Mouse (Mus musculus) kidney, adult 10 weeks (tissue): ENCODE results near the gene Crip1. TPM values are rescaled to one million over a fixed set of nuclear protein-coding genes. Genes with fewer than 3 reads are reported as not detected.

Experiments
- polyA plus RNA-seq: library from polyadenylated mRNA; stranded (reverse); fragments of 350-450 nt; fragmentation: Illumina TruSeq; extraction: RNeasy Lipid Tissue Mini Kit (QIAGEN cat#74804); gene quantifications from one replicate; pipeline ENCODE4 v1.2.3, GENCODE M21; 2014; ENCODE audit warnings: low read depth, low replicate concordance

Gene Crip1
- not detected for polyA plus RNA-seq

GRCm38 (mm10) chr12:113146112-113147057 lies at the start of gene Crip1:
Gene Crip1, plus strand, starts transcription at chr12:113146316.

GRCm38 (mm10) chr12:113097749-113098281 lies 48.3 kb upstream of the Crip1 start, which contains the start of gene Mta1:
Gene Mta1, plus strand, starts transcription at chr12:113098278.

GRCm38 (mm10) chr12:113139908-113140615 lies 6.1 kb upstream of the Crip1 start, which contains the start of gene Crip2:
Gene Crip2, plus strand, starts transcription at chr12:113140236.

GRCm38 (mm10) chr12:113155887-113156539 lies 9.9 kb downstream of the Crip1 start, which contains the start of gene Tedc1:
Gene Tedc1, plus strand, starts transcription at chr12:113156421.

GRCm38 (mm10) chr12:113185442-113186291 lies 39.6 kb downstream of the Crip1 start, which contains the start of gene Tmem121:
Gene Tmem121, plus strand, starts transcription at chr12:113185930.

Other genes starting within 250 kb of the Crip1 start
- gene Jag2, start 216.5 kb upstream of the Crip1 start, polyA plus RNA-seq: 0.12 TPM
- 0.44 TPM for gene Nudt14, start 204.2 kb upstream of the Crip1 start, polyA plus RNA-seq
- 1.3 TPM for gene Btbd6, start 169.8 kb upstream of the Crip1 start, polyA plus RNA-seq
- gene Brf1, start 145.6 kb upstream of the Crip1 start, polyA plus RNA-seq: 14.1 TPM
- 6.4 TPM for gene Pacs2, start 131.8 kb upstream of the Crip1 start, polyA plus RNA-seq
- gene Tex22, start 71.8 kb upstream of the Crip1 start, polyA plus RNA-seq: not detected
- 5.8 TPM for gene Mta1, start 48.0 kb upstream of the Crip1 start, polyA plus RNA-seq
- not detected for gene Crip2, start 6.1 kb upstream of the Crip1 start, polyA plus RNA-seq
- not detected for gene Tedc1, start 10.1 kb downstream of the Crip1 start, polyA plus RNA-seq
- not detected for gene Tmem121, start 39.6 kb downstream of the Crip1 start, polyA plus RNA-seq